Mouse (Mus musculus) C2C12 (cell line): ENCODE measurements at regions not wholly inside any gene's neighbourhood (a gene's known extent, or its start where the extent isn't known, plus 50 kb on each side); places are given as distances from the start of the nearest gene placed in this dataset.

ENCODE experiments used
- MAX ChIP-seq: IDR thresholded peaks from one replicate; pipeline ENCODE4 v1.6.1; 2011; ENCODE audit warnings: mild to moderate bottlenecking, control low read depth
- USF1 ChIP-seq: IDR thresholded peaks from one replicate; pipeline ENCODE4 v1.6.1; 2011; ENCODE audit warnings: low read depth, mild to moderate bottlenecking, control low read depth, moderate library complexity

DNA sequence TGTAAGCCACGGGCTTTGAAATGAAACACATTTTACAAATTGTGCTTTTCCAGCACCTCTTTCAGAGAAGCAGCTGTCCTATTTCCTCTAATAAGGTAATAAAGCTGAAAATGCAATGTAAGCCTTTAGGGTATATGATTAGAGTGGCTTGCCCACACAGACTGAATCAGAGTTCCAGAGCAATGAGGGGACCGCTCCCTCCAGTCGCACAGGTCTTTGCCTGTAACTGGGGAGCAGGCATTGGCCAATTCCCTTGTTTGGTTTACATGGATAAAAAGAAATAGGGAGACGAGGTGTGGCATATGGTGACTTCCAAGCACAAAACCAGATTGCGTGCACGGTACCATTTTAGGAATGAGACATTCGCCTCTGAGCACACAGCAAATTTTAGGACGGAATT, 112.7 kb upstream of the Frg1 start:
- TF ChIP-seq MAX (no peak), USF1 (no peak)
